Mouse (Mus musculus): Measurements from ENCODE around the gene Lcn5. TPM values are rescaled to one million over a fixed set of nuclear protein-coding genes. Genes with fewer than 3 reads are reported as not detected.
A peak's percentile ranks its signal among the peaks of the same experiment; 100 is the strongest.

The Lcn5 gene
- polyA plus RNA-seq (2015; fragmentation: Nextera tagmentation; extraction: Ambion mirVana) = not detected in 2 replicates

- ATAC-seq (ENCODE audit: insufficient read depth, low FRiP score, low read depth) = no peak
- Histone ChIP-seq H3K4me1 (no peaks in the 10 kb centered on the region), H3K4me3 (replicated peaks) (no peak within 1 kb of the TSS), H3K36me3 (no peaks in the 10 kb centered on the region), H3K4me2 (no peak within 1 kb of the TSS), H3K9me3 (no peaks in the 10 kb centered on the region), H3K9ac (no peak within 1 kb of the TSS), H3K27ac (no peak within 1 kb of the TSS), H3K27me3 (replicated peaks) (no peaks in the 10 kb centered on the region)
These were observed at the start of gene Lcn5 for GRCm38 (mm10) chr2:25657652-25658051. Lcn5 (plus strand) TSS chr2:25657952.

GRCm38 (mm10) chr2:25608671-25609070 lies 49.1 kb upstream of the Lcn5 start:
- no peaks in the 10 kb centered on the region for H3K9me3 ChIP-seq
- peak overlapping the region; percentile 66 for H3K4me2 ChIP-seq
- H3K4me1 ChIP-seq = peaks cover 15% of the 10 kb centered on the region
- ATAC-seq (ENCODE audit: insufficient read depth, low FRiP score, low read depth) = no peak
- H3K27me3 ChIP-seq (replicated peaks) = no peaks in the 10 kb centered on the region
- peak overlapping the region; percentile 95; the same call in 1 of the 2 replicates for H3K27ac ChIP-seq
- H3K9ac ChIP-seq = no peak overlapping the region
- no peaks in the 10 kb centered on the region for H3K36me3 ChIP-seq
- peak overlapping the region; percentile 100 for H3K4me3 ChIP-seq (replicated peaks)
- 53% methylated on average over 10 of the region's 10 CpGs for WGBS

- no peaks in the 10 kb centered on the region for H3K36me3 ChIP-seq
- peak overlapping the region; percentile 19; the same call in 1 of the 2 replicates for H3K4me3 ChIP-seq (replicated peaks)
- H3K4me2 ChIP-seq = peak overlapping the region; percentile 46
- H3K4me1 ChIP-seq = peaks cover 10% of the 10 kb centered on the region; the same call in 1 of the 2 replicates
- H3K27me3 ChIP-seq (replicated peaks) = peaks cover 31% of the 10 kb centered on the region
- H3K9me3 ChIP-seq = no peaks in the 10 kb centered on the region
- no peak overlapping the region for H3K27ac ChIP-seq
- ATAC-seq (ENCODE audit: insufficient read depth, low FRiP score, low read depth) = no peak
- H3K9ac ChIP-seq = no peak overlapping the region
- 14% methylated on average over 22 of the region's 22 CpGs for WGBS
These were observed 41.4 kb upstream of the Lcn5 start for GRCm38 (mm10) chr2:25616398-25616797.

- Histone ChIP-seq H3K27me3 (replicated peaks) (peaks cover 31% of the 10 kb centered on the region), H3K9me3 (no peaks in the 10 kb centered on the region), H3K9ac (no peak within 1 kb of the TSS), H3K4me1 (peaks cover 12% of the 10 kb centered on the region; the same call in 1 of the 2 replicates), H3K4me3 (replicated peaks) (no peak within 1 kb of the TSS), H3K4me2 (peak within 1 kb of the TSS; percentile 46; the same call in 1 of the 2 replicates), H3K27ac (no peak within 1 kb of the TSS), H3K36me3 (no peaks in the 10 kb centered on the region)
- no peak for ATAC-seq (ENCODE audit: insufficient read depth, low FRiP score, low read depth)
- WGBS = 81% methylated on average over 3 of the region's 3 CpGs
These were observed 40.2 kb upstream of the Lcn5 start, which contains the start of gene Ccdc183 for GRCm38 (mm10) chr2:25617578-25617977. Ccdc183 (minus strand) TSS chr2:25617678.

GRCm38 (mm10) chr2:25620386-25620785 lies 37.4 kb upstream of the Lcn5 start:
- H3K9me3 ChIP-seq = no peaks in the 10 kb centered on the region
- no peaks in the 10 kb centered on the region for H3K36me3 ChIP-seq
- H3K9ac ChIP-seq = no peak overlapping the region
- no peak for ATAC-seq (ENCODE audit: insufficient read depth, low FRiP score, low read depth)
- no peak overlapping the region for H3K4me3 ChIP-seq (replicated peaks)
- H3K4me1 ChIP-seq = peaks cover 12% of the 10 kb centered on the region; the same call in 1 of the 2 replicates
- H3K4me2 ChIP-seq = no peak overlapping the region
- 72% methylated on average over 6 of the region's 6 CpGs for WGBS
- H3K27me3 ChIP-seq (replicated peaks) = peaks cover 27% of the 10 kb centered on the region
- H3K27ac ChIP-seq = no peak overlapping the region

- no peak overlapping the region for H3K4me3 ChIP-seq (replicated peaks)
- H3K27ac ChIP-seq = no peak overlapping the region
- H3K4me2 ChIP-seq = peak overlapping the region; percentile 87
- no peaks in the 10 kb centered on the region for H3K36me3 ChIP-seq
- H3K27me3 ChIP-seq (replicated peaks) = peaks cover 23% of the 10 kb centered on the region
- H3K9ac ChIP-seq = no peak overlapping the region
- 76% methylated on average over 4 of the region's 4 CpGs for WGBS
- no peak for ATAC-seq (ENCODE audit: insufficient read depth, low FRiP score, low read depth)
- H3K9me3 ChIP-seq = no peaks in the 10 kb centered on the region
- H3K4me1 ChIP-seq = peaks cover 10% of the 10 kb centered on the region; the same call in 1 of the 2 replicates
These were observed 36.9 kb upstream of the Lcn5 start for GRCm38 (mm10) chr2:25620852-25621228.

- Histone ChIP-seq H3K27ac (peak within 1 kb of the TSS; percentile 57; the same call in 1 of the 2 replicates), H3K4me2 (peak within 1 kb of the TSS; percentile 87), H3K9me3 (no peaks in the 10 kb centered on the region), H3K4me1 (peaks cover 3% of the 10 kb centered on the region; the same call in 1 of the 2 replicates), H3K27me3 (replicated peaks) (peaks cover 16% of the 10 kb centered on the region), H3K4me3 (replicated peaks) (peak within 1 kb of the TSS; percentile 54), H3K36me3 (no peaks in the 10 kb centered on the region), H3K9ac (peak within 1 kb of the TSS; percentile 68)
- WGBS = 6% methylated on average over 34 of the region's 34 CpGs
- peak; percentile 95 for ATAC-seq (ENCODE audit: insufficient read depth, low FRiP score, low read depth)
These were observed 36.2 kb upstream of the Lcn5 start, which contains the start of gene Tmem141 for GRCm38 (mm10) chr2:25621229-25622200. Tmem141 (minus strand) TSS chr2:25622005.

- WGBS = 34% methylated on average over 5 of the region's 5 CpGs
- Histone ChIP-seq H3K27me3 (replicated peaks) (no peaks in the 10 kb centered on the region), H3K9me3 (no peaks in the 10 kb centered on the region), H3K27ac (no peak overlapping the region), H3K9ac (no peak overlapping the region), H3K4me2 (no peak overlapping the region), H3K36me3 (no peaks in the 10 kb centered on the region), H3K4me3 (replicated peaks) (no peak overlapping the region), H3K4me1 (0 out of 2 replicates have a peak, but pooled peaks cover 2% of the 10 kb centered on the region)
- ATAC-seq (ENCODE audit: insufficient read depth, low FRiP score, low read depth) = no peak
These were observed 31.8 kb upstream of the Lcn5 start for GRCm38 (mm10) chr2:25625986-25626385.

GRCm38 (mm10) chr2:25627811-25628210 lies 29.9 kb upstream of the Lcn5 start, which contains the start of gene Fcna:
Fcna (minus strand) TSS chr2:25628030.
- no peaks in the 10 kb centered on the region for H3K36me3 ChIP-seq
- 73% methylated on average over 6 of the region's 6 CpGs for WGBS
- H3K27me3 ChIP-seq (replicated peaks) = no peaks in the 10 kb centered on the region
- H3K9me3 ChIP-seq = no peaks in the 10 kb centered on the region
- H3K9ac ChIP-seq = no peak within 1 kb of the TSS
- no peak within 1 kb of the TSS for H3K4me3 ChIP-seq (replicated peaks)
- H3K27ac ChIP-seq = no peak within 1 kb of the TSS
- H3K4me1 ChIP-seq = no peaks in the 10 kb centered on the region
- no peak for ATAC-seq (ENCODE audit: insufficient read depth, low FRiP score, low read depth)
- no peak within 1 kb of the TSS for H3K4me2 ChIP-seq

- 42% methylated on average over 4 of the region's 4 CpGs for WGBS
- H3K36me3 ChIP-seq = no peaks in the 10 kb centered on the region
- H3K27ac ChIP-seq = no peak overlapping the region
- H3K9ac ChIP-seq = no peak overlapping the region
- no peak for ATAC-seq (ENCODE audit: insufficient read depth, low FRiP score, low read depth)
- H3K4me1 ChIP-seq = no peaks in the 10 kb centered on the region
- H3K4me3 ChIP-seq (replicated peaks) = no peak overlapping the region
- no peaks in the 10 kb centered on the region for H3K9me3 ChIP-seq
- no peak overlapping the region for H3K4me2 ChIP-seq
- no peaks in the 10 kb centered on the region for H3K27me3 ChIP-seq (replicated peaks)
These were observed 29.0 kb upstream of the Lcn5 start for GRCm38 (mm10) chr2:25628738-25629137.

- H3K4me2 ChIP-seq = no peak overlapping the region
- H3K4me3 ChIP-seq (replicated peaks) = no peak overlapping the region
- no peaks in the 10 kb centered on the region for H3K27me3 ChIP-seq (replicated peaks)
- 83% methylated on average over 3 of the region's 3 CpGs for WGBS
- H3K9me3 ChIP-seq = no peaks in the 10 kb centered on the region
- H3K27ac ChIP-seq = no peak overlapping the region
- H3K9ac ChIP-seq = no peak overlapping the region
- no peak for ATAC-seq (ENCODE audit: insufficient read depth, low FRiP score, low read depth)
- H3K36me3 ChIP-seq = no peaks in the 10 kb centered on the region
- no peaks in the 10 kb centered on the region for H3K4me1 ChIP-seq
These were observed 24.1 kb upstream of the Lcn5 start for GRCm38 (mm10) chr2:25633616-25634015.

GRCm38 (mm10) chr2:25634046-25634445 lies 23.7 kb upstream of the Lcn5 start:
- Histone ChIP-seq H3K4me2 (no peak overlapping the region), H3K9ac (no peak overlapping the region), H3K27me3 (replicated peaks) (no peaks in the 10 kb centered on the region), H3K27ac (no peak overlapping the region), H3K4me3 (replicated peaks) (no peak overlapping the region), H3K36me3 (no peaks in the 10 kb centered on the region), H3K9me3 (no peaks in the 10 kb centered on the region), H3K4me1 (no peaks in the 10 kb centered on the region)
- 47% methylated on average over 1 of the region's 1 CpGs for WGBS
- ATAC-seq (ENCODE audit: insufficient read depth, low FRiP score, low read depth) = no peak
